Mouse (Mus musculus) MEL (cell line): ENCODE data around the gene Gm20441. TPM values are rescaled to one million over a fixed set of nuclear protein-coding genes. Genes with fewer than 3 reads are reported as not detected.

Experiments
- DNase-seq: peaks from one replicate; pipeline ENCODE4 v3.0.0; 2011; ENCODE audit warnings: low read depth, low spot score
- H3K27ac ChIP-seq: 2 replicates; pipeline ENCODE4 v1.5.1; 2012; ENCODE audit warnings: low read depth, mild to moderate bottlenecking, control low read depth, low read length, moderate library complexity; ENCODE audit not compliant: control insufficient read depth
- H3K27me3 ChIP-seq, 2 experiments: fragments of 150-350 bp in 1 of 2; sonication (generic) in 1 of 2; 2 replicates each; pipeline ENCODE4 v1.6.1; 2012; ENCODE audit warnings: low read length in 2 of 2, mild to moderate bottlenecking in 2 of 2, improper control_type of control experiment in 1 of 2, moderate library complexity in 1 of 2; ENCODE audit not compliant: insufficient read depth in 2 of 2, control insufficient read depth in 1 of 2
- H3K36me3 ChIP-seq, 2 experiments: 2 replicates each; pipeline ENCODE4 v1.6.1; 2012 to 2014; ENCODE audit warnings: low read length in 2 of 2, improper control_type of control experiment in 1 of 2, inconsistent platforms in 1 of 2, mild to moderate bottlenecking in 1 of 2; ENCODE audit not compliant: insufficient read depth in 2 of 2, control insufficient read depth in 1 of 2
- H3K4me1 ChIP-seq, 2 experiments: fragments of 150-350 bp in 1 of 2; sonication (generic) in 1 of 2; 2 replicates each; pipeline ENCODE4 v1.6.1; 2012; ENCODE audit warnings: low read length in 2 of 2, improper control_type of control experiment in 1 of 2, mild to moderate bottlenecking in 1 of 2; ENCODE audit not compliant: insufficient read depth in 2 of 2, control insufficient read depth in 1 of 2
- H3K4me3 ChIP-seq, 2 experiments: fragments of 150-350 bp in 1 of 2; sonication (generic) in 1 of 2; 2 replicates each; pipeline ENCODE4 v1.5.1; 2012; ENCODE audit warnings: low read depth in 2 of 2, low read length in 2 of 2, mild to moderate bottlenecking in 2 of 2, moderate library complexity in 2 of 2, control low read depth in 1 of 2, improper control_type of control experiment in 1 of 2; ENCODE audit not compliant: control insufficient read depth in 1 of 2, insufficient read depth in 1 of 2
- H3K79me2 ChIP-seq: 2 replicates; pipeline ENCODE4 v1.6.1; 2012; ENCODE audit warnings: mild to moderate bottlenecking, low read length, moderate library complexity; ENCODE audit not compliant: control insufficient read depth, poor library complexity, insufficient read depth
- H3K9ac ChIP-seq: 2 replicates; pipeline ENCODE4 v1.6.1; 2012; ENCODE audit warnings: low read depth, mild to moderate bottlenecking, control low read depth, low read length, moderate library complexity; ENCODE audit not compliant: control insufficient read depth, poor library complexity, severe bottlenecking
- H3K9me3 ChIP-seq: fragments of 150-350 bp; sonication (generic); replicated peaks from 2 replicates; pipeline ENCODE4 v1.6.1; 2012; ENCODE audit warnings: mild to moderate bottlenecking, low read length, improper control_type of control experiment, moderate library complexity; ENCODE audit not compliant: insufficient read depth
- E2F4 ChIP-seq: IDR thresholded peaks from 2 replicates; pipeline ENCODE4 v1.6.1; 2011; ENCODE audit warnings: low read depth, low read length, improper control_type of control experiment, borderline replicate concordance
- ELF1 ChIP-seq: IDR thresholded peaks from 2 replicates; pipeline ENCODE4 v1.6.1; 2014; ENCODE audit warnings: low read depth, mild to moderate bottlenecking, inconsistent platforms, low read length, improper control_type of control experiment, moderate library complexity
- EP300 ChIP-seq, 2 experiments: IDR thresholded peaks; 2 replicates each; pipeline ENCODE4 v1.6.1; 2011; ENCODE audit warnings: improper control_type of control experiment in 2 of 2, low read length in 2 of 2, low read depth in 1 of 2, mild to moderate bottlenecking in 1 of 2
- ETS1 ChIP-seq: IDR thresholded peaks from 2 replicates; pipeline ENCODE4 v1.6.1; 2012; ENCODE audit warnings: low read depth, mild to moderate bottlenecking, inconsistent platforms, low read length, improper control_type of control experiment, moderate library complexity
- GATA1 ChIP-seq: IDR thresholded peaks from 2 replicates; pipeline ENCODE4 v1.6.1; 2011; ENCODE audit warnings: low read depth, low read length, improper control_type of control experiment
- HCFC1 ChIP-seq: IDR thresholded peaks from 2 replicates; pipeline ENCODE4 v1.6.1; 2012; ENCODE audit warnings: low read depth, mild to moderate bottlenecking, inconsistent platforms, low read length, improper control_type of control experiment, moderate library complexity
- MAX ChIP-seq: IDR thresholded peaks from 2 replicates; pipeline ENCODE4 v1.6.1; 2011; ENCODE audit warnings: low read length, improper control_type of control experiment
- MXI1 ChIP-seq: IDR thresholded peaks from 2 replicates; pipeline ENCODE4 v1.6.1; 2011; ENCODE audit warnings: mild to moderate bottlenecking, low read depth, low read length, improper control_type of control experiment
- MYB ChIP-seq: IDR thresholded peaks from 2 replicates; pipeline ENCODE4 v1.6.1; 2011; ENCODE audit warnings: mild to moderate bottlenecking, low read depth, low read length, improper control_type of control experiment
- MYC ChIP-seq: IDR thresholded peaks from 2 replicates; pipeline ENCODE4 v1.6.1; 2011; ENCODE audit warnings: low read depth, mild to moderate bottlenecking, low read length, improper control_type of control experiment, moderate library complexity
- NELFE ChIP-seq: IDR thresholded peaks from 2 replicates; pipeline ENCODE4 v1.6.1; 2011; ENCODE audit warnings: low read depth, low read length, improper control_type of control experiment
- NRF1 ChIP-seq: IDR thresholded peaks from 2 replicates; pipeline ENCODE4 v1.6.1; 2014; ENCODE audit warnings: low read depth, mild to moderate bottlenecking, inconsistent platforms, low read length, improper control_type of control experiment, moderate library complexity; ENCODE audit not compliant: poor library complexity, insufficient read depth, severe bottlenecking
- POLR2A ChIP-seq, 2 experiments: IDR thresholded peaks; 2 replicates each; pipeline ENCODE4 v1.6.1; 2011 to 2012; ENCODE audit warnings: low read length in 2 of 2, mild to moderate bottlenecking in 2 of 2, control low read depth in 1 of 2, improper control_type of control experiment in 1 of 2, low read depth in 1 of 2, moderate library complexity in 1 of 2; ENCODE audit not compliant: control insufficient read depth in 1 of 2, insufficient read depth in 1 of 2, poor library complexity in 1 of 2
- RCOR1 ChIP-seq: IDR thresholded peaks from 2 replicates; pipeline ENCODE4 v1.6.1; 2012; ENCODE audit warnings: low read depth, mild to moderate bottlenecking, inconsistent platforms, low read length, improper control_type of control experiment
- SIN3A ChIP-seq: IDR thresholded peaks from 2 replicates; pipeline ENCODE4 v1.6.1; 2012; ENCODE audit warnings: low read length, improper control_type of control experiment, inconsistent platforms
- TBP ChIP-seq: IDR thresholded peaks from 2 replicates; pipeline ENCODE4 v1.8.0; 2011; ENCODE audit warnings: low read depth, low read length, improper control_type of control experiment
- TCF12 ChIP-seq: IDR thresholded peaks from 2 replicates; pipeline ENCODE4 v1.6.1; 2014; ENCODE audit warnings: low read depth, mild to moderate bottlenecking, inconsistent platforms, low read length, improper control_type of control experiment, moderate library complexity
- UBTF ChIP-seq: IDR thresholded peaks from 2 replicates; pipeline ENCODE4 v1.6.1; 2012; ENCODE audit warnings: low read depth, mild to moderate bottlenecking, inconsistent platforms, low read length, improper control_type of control experiment, moderate library complexity, borderline replicate concordance; ENCODE audit not compliant: insufficient read depth
- polyA plus RNA-seq, 2 experiments: library from polyadenylated mRNA; stranded (reverse) in 1 of 2; unstranded in 1 of 2; fragments of >175 nt in 1 of 2; fragments of >200 nt in 1 of 2; gene quantifications; 2 replicates each; pipeline versions ENCODE4 v1.2.1 to v1.2.4; 2012; ENCODE audit warnings: low replicate concordance in 2 of 2, low read depth in 1 of 2; ENCODE audit not compliant: insufficient read length in 2 of 2, insufficient read depth in 1 of 2, missing spikeins in 1 of 2
- total RNA-seq: library from RNA; depleted of rRNA; stranded (reverse); fragments of 300-350 nt; gene quantifications from 2 replicates; pipeline ENCODE4 v1.2.3, GENCODE M21; 2012; rRNA removed

The Gm20441 gene
- total RNA-seq (not detected in 2 replicates), polyA plus RNA-seq (not detected)

GRCm38 (mm10) chr10:75780769-75781578, at the start of gene Gm20441, which contains the start of gene Gstt3:
Gene Gm20441, minus strand, starts transcription at chr10:75780954.
Gene Gstt3, minus strand, starts transcription at chr10:75781414.
- TF ChIP-seq RCOR1 (peak; percentile 54), NRF1 (no peak), NELFE (peak; percentile 63), MXI1 (peak; percentile 52; the same call in 1 of the 2 replicates), UBTF (no peak), E2F4 (no peak), GATA1 (no peak), ETS1 (0 out of 2 replicates have a peak, but pooled peaks have one; percentile 29), SIN3A (peak; percentile 68), ELF1 (peak; percentile 90), TCF12 (0 out of 2 replicates have a peak, but pooled peaks have one; percentile 20), MAX (peak; percentile 58; the same call in 1 of the 2 replicates), POLR2A (IDR thresholded peaks at IDR 0.05; ENCODE audit: control insufficient read depth in 1 of 2, insufficient read depth in 1 of 2, low read depth in 1 of 2, low read length in 2 of 2, poor library complexity in 1 of 2) (peak in 1 of 2 experiments; percentile 58; a peak in 2 of 4 replicates), EP300 (IDR thresholded peaks at IDR 0.05; ENCODE audit: low read depth in 1 of 2, low read length in 2 of 2) (peak in 1 of 2 experiments; percentile 25; a peak in 1 of 4 replicates), MYB (0 out of 2 replicates have a peak, but pooled peaks have one; percentile 12), MYC (0 out of 2 replicates have a peak, but pooled peaks have one; percentile 27), TBP (peak; percentile 74), HCFC1 (peak; percentile 72)
- no peaks in the 10 kb centered on the region for H3K27me3 ChIP-seq
- peak within 1 kb of the TSS; percentile 69 for H3K9ac ChIP-seq
- peaks cover 0 to 7% of the 10 kb centered on the region in 2 experiments; a peak in 1 of 4 replicates for H3K36me3 ChIP-seq
- no peaks in the 10 kb centered on the region; the same call in 1 of the 2 replicates for H3K79me2 ChIP-seq
- peaks cover 0 to 13% of the 10 kb centered on the region in 2 experiments; a peak in 2 of 4 replicates for H3K4me1 ChIP-seq
- DNase-seq: peak; percentile 90
- H3K9me3 ChIP-seq: no peaks in the 10 kb centered on the region
- peak within 1 kb of the TSS; percentile 82 for H3K27ac ChIP-seq
- H3K4me3 ChIP-seq: peak within 1 kb of the TSS; percentile 62 to 71
